16 mouse cellular contexts compared by ENCODE assay signal in genomic region chr19:49966284-49966841, GRCm38 (mm10).
DNase-seq lines count a peak whose midpoint lies in the region; ATAC-seq and TF ChIP-seq lines count a peak whose summit lies in the region.
"Had no signal": no experiment of that assay in that cellular context is flagged by ENCODE, and none has a peak within 500 bp of the region (broad histone marks: within the 10 kb centered on the region; RNA-seq: fewer than 3 reads in every experiment).

No protein-coding gene starts in this region.

- ATAC-seq in embryonic facial prominence, embryonic 14.5 days (ENCODE audit: low read depth), result no peak; the same call in 1 of the 2 replicates
- ATAC-seq in midbrain, postnatal 0 days (ENCODE audit: low FRiP score), result no peak
- no peak for ATAC-seq in midbrain, embryonic 14.5 days (ENCODE audit: low FRiP score, low TSS enrichment)

- no peak overlapping the region for H3K9ac ChIP-seq in embryonic facial prominence, embryonic 14.5 days (ENCODE audit: low read depth, low read length)
- no peak overlapping the region for H3K9ac ChIP-seq in midbrain, postnatal 0 days (replicated peaks; ENCODE audit: low read length, poor library complexity, severe bottlenecking)
- no peak overlapping the region for H3K9ac ChIP-seq in midbrain, embryonic 14.5 days (replicated peaks; ENCODE audit: low read length)
- H3K9ac ChIP-seq: hindbrain, embryonic 15.5 days; lung, embryonic 14.5 days had no signal

- H3K27me3 ChIP-seq in embryonic facial prominence, embryonic 14.5 days (replicated peaks; ENCODE audit: control insufficient read depth, insufficient read depth, low read length), result no peaks in the 10 kb centered on the region
- H3K27me3 ChIP-seq in embryonic facial prominence, embryonic 10.5 days (replicated peaks; ENCODE audit: low read depth, poor library complexity, severe bottlenecking), result no peaks in the 10 kb centered on the region
- H3K27me3 ChIP-seq in midbrain, postnatal 0 days (ENCODE audit: insufficient read depth, low read length), result no peaks in the 10 kb centered on the region
- no peaks in the 10 kb centered on the region for H3K27me3 ChIP-seq in midbrain, embryonic 14.5 days (ENCODE audit: control insufficient read depth, insufficient read depth, low read length)
- H3K27me3 ChIP-seq: hindbrain, embryonic 15.5 days; megakaryocyte, embryonic 14.5 days had no signal

- H3K9me3 ChIP-seq in embryonic facial prominence, embryonic 14.5 days (ENCODE audit: control insufficient read depth, low read length), result no peaks in the 10 kb centered on the region
- no peaks in the 10 kb centered on the region for H3K9me3 ChIP-seq in embryonic facial prominence, embryonic 10.5 days
- H3K9me3 ChIP-seq in midbrain, postnatal 0 days (ENCODE audit: low read length), result no peaks in the 10 kb centered on the region
- no peaks in the 10 kb centered on the region for H3K9me3 ChIP-seq in midbrain, embryonic 14.5 days (ENCODE audit: control insufficient read depth, low read length)
- H3K9me3 ChIP-seq: hindbrain, embryonic 15.5 days had no signal

- H3K4me3 ChIP-seq in embryonic facial prominence, embryonic 14.5 days (ENCODE audit: low read depth, low read length), result no peak overlapping the region
- H3K4me3 ChIP-seq in embryonic facial prominence, embryonic 10.5 days, result no peak overlapping the region
- H3K4me3 ChIP-seq in midbrain, postnatal 0 days (ENCODE audit: low read depth, low read length), result no peak overlapping the region
- no peak overlapping the region for H3K4me3 ChIP-seq in midbrain, embryonic 14.5 days (replicated peaks; ENCODE audit: low read depth, low read length)
- H3K4me3 ChIP-seq: gastrocnemius, adult 2 months; hindbrain, embryonic 15.5 days; megakaryocyte, embryonic 14.5 days had no signal

- H3K4me2 ChIP-seq in embryonic facial prominence, embryonic 14.5 days (ENCODE audit: low read depth, low read length), result no peak overlapping the region
- H3K4me2 ChIP-seq in midbrain, postnatal 0 days (ENCODE audit: low read depth, low read length, poor library complexity, severe bottlenecking), result no peak overlapping the region
- no peak overlapping the region for H3K4me2 ChIP-seq in midbrain, embryonic 14.5 days (ENCODE audit: low read length)
- H3K4me2 ChIP-seq: hindbrain, embryonic 15.5 days; lung, embryonic 14.5 days had no signal

- no peaks in the 10 kb centered on the region for H3K36me3 ChIP-seq in embryonic facial prominence, embryonic 14.5 days (ENCODE audit: control insufficient read depth, insufficient read depth, low read length)
- H3K36me3 ChIP-seq in embryonic facial prominence, embryonic 10.5 days (replicated peaks), result no peaks in the 10 kb centered on the region
- H3K36me3 ChIP-seq in midbrain, postnatal 0 days (ENCODE audit: insufficient read depth, low read length), result no peaks in the 10 kb centered on the region
- no peaks in the 10 kb centered on the region for H3K36me3 ChIP-seq in midbrain, embryonic 14.5 days (ENCODE audit: control insufficient read depth, insufficient read depth, low read length)
- H3K36me3 ChIP-seq: hindbrain, embryonic 15.5 days had no signal

- no peaks in the 10 kb centered on the region for H3K4me1 ChIP-seq in embryonic facial prominence, embryonic 14.5 days (ENCODE audit: control insufficient read depth, insufficient read depth, low read length)
- no peaks in the 10 kb centered on the region for H3K4me1 ChIP-seq in embryonic facial prominence, embryonic 10.5 days
- no peaks in the 10 kb centered on the region for H3K4me1 ChIP-seq in midbrain, postnatal 0 days (ENCODE audit: insufficient read depth, low read length)
- H3K4me1 ChIP-seq in midbrain, embryonic 14.5 days (ENCODE audit: control insufficient read depth, insufficient read depth, low read length), result no peaks in the 10 kb centered on the region
- H3K4me1 ChIP-seq: hindbrain, embryonic 15.5 days; megakaryocyte, embryonic 14.5 days had no signal

- peak; percentile 29 for DNase-seq in embryonic facial prominence, embryonic 14.5 days (ENCODE audit: low spot score)
- no peak for DNase-seq in embryonic facial prominence, embryonic 10.5 days (ENCODE audit: low spot score)
- DNase-seq in midbrain, postnatal 0 days (ENCODE audit: low spot score), result peak; percentile 46
- DNase-seq in midbrain, embryonic 14.5 days, result no peak
- DNase-seq in cerebellum, postnatal 36 days, result peak; percentile 3 to 11
- peak; percentile 4 for DNase-seq in right cerebral cortex, postnatal 25 days
- DNase-seq in testis, postnatal 14 days (ENCODE audit: low spot score), result no peak
- no peak for DNase-seq in liver
- DNase-seq: adrenal gland, adult 2 months; gastrocnemius, adult 2 months; heart, postnatal 10 days; kidney, adult 2 months; lung, embryonic 14.5 days; thymus, adult 2 months had no signal

- WGBS in embryonic facial prominence, embryonic 14.5 days, result 79% methylated on average over 6 of the region's 6 CpGs
- WGBS in embryonic facial prominence, embryonic 10.5 days, result 85% methylated on average over 6 of the region's 6 CpGs
- WGBS in midbrain, postnatal 0 days, result 72% methylated on average over 6 of the region's 6 CpGs
- WGBS in midbrain, embryonic 14.5 days, result 86% methylated on average over 6 of the region's 6 CpGs

- TF ChIP-seq CTCF in midbrain, postnatal 0 days (IDR thresholded peaks at IDR 0.05), result no peak

- H3K27ac ChIP-seq in embryonic facial prominence, embryonic 14.5 days (replicated peaks; ENCODE audit: low read depth, low read length), result no peak overlapping the region
- no peak overlapping the region for H3K27ac ChIP-seq in embryonic facial prominence, embryonic 10.5 days (replicated peaks)
- no peak overlapping the region for H3K27ac ChIP-seq in midbrain, postnatal 0 days (ENCODE audit: low read depth, low read length)
- no peak overlapping the region for H3K27ac ChIP-seq in midbrain, embryonic 14.5 days (replicated peaks; ENCODE audit: low read depth, low read length)
- H3K27ac ChIP-seq: gastrocnemius, adult 2 months; hindbrain, embryonic 15.5 days had no signal

Comparison
In these comparisons a context has a peak if more than half of its experiments do, and no peak if none do; other contexts are left out.
1. DNase-seq: peak in embryonic facial prominence, embryonic 14.5 days (single experiment), midbrain, postnatal 0 days (single experiment), cerebellum, postnatal 36 days (2 of 2) and right cerebral cortex, postnatal 25 days (single experiment); none in embryonic facial prominence, embryonic 10.5 days (single experiment), midbrain, embryonic 14.5 days (single experiment), testis, postnatal 14 days (single experiment) and liver (single experiment).